Mouse (Mus musculus): Measurements from ENCODE around the gene Mrpl55. TPM values are rescaled to one million over a fixed set of nuclear protein-coding genes. Genes with fewer than 3 reads are reported as not detected.
"Not testable (repeated sequence)": the region's sequence is repeated elsewhere in the genome, so short reads cannot be mapped to it uniquely, and the experiment has no call there.

The Mrpl55 gene
- polyA plus RNA-seq, 1 experiment, result 36.0 TPM

DNA sequence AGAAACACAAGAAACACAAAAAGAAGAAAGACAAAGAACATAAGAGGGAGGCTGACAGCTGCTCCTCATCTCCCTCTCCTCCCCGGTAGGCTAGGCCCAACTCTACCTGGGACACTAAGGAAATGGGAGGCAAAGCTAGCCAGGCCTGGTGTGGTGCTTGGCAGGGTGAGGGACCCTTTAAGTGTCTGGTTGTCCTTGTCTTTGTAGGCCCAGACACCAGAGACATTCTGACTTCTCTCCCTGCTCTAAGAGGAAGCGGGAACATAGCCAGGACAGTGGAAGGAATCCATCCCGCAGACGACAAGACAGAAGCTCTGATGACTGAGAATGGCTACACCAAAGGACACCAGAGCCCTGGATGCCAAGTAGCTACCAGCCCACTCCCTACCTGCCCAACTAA lies 7.7 kb downstream of the Mrpl55 start:
- no peak overlapping the region for H3ac ChIP-seq (ENCODE audit: control insufficient read depth, insufficient read length)
- H3K79me2 ChIP-seq (ENCODE audit: control insufficient read depth, insufficient read depth), result peaks cover 33% of the 10 kb centered on the region
- no peaks in the 10 kb centered on the region for H3K27me3 ChIP-seq (ENCODE audit: control insufficient read depth, insufficient read depth, insufficient read length)
- H3K4me3 ChIP-seq, result no peak overlapping the region
- H3K4me2 ChIP-seq (ENCODE audit: low read depth), result no peak overlapping the region
- TF ChIP-seq TCF3 (IDR thresholded peaks at IDR 0.05; ENCODE audit: insufficient read length, low read depth), result no peak
- TF ChIP-seq POLR2AphosphoS2 (IDR thresholded peaks at IDR 0.05; ENCODE audit: insufficient read length, low read depth), result peak; percentile 62
- H3K36me3 ChIP-seq (ENCODE audit: control insufficient read depth, insufficient read depth), result peaks cover 30% of the 10 kb centered on the region

DNA sequence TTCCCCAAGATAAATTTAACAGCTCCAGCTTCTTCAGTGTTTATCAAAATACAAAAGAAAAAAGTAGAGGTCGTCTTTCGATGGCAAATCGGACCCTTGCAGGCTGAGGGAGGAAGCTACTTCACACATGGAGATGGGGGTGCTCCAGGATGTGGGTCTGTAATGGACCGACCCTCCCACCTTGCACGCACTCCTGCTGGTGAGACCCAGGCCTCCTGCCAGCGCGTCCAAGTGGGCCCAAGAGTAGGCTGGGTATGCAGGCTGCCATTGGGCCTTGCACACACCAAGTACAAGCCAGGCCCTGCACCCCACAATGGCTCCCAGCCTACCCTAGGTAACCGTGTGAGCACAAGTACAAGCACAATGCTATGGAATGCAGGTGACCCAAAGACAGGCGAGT lies 9.3 kb downstream of the Mrpl55 start:
- not testable (repeated sequence) for H3ac ChIP-seq (ENCODE audit: control insufficient read depth, insufficient read length); H3K4me3 ChIP-seq; H3K27me3 ChIP-seq (ENCODE audit: control insufficient read depth, insufficient read depth, insufficient read length); H3K4me2 ChIP-seq (ENCODE audit: low read depth)
- peaks cover 48% of the 10 kb centered on the region for H3K79me2 ChIP-seq (ENCODE audit: control insufficient read depth, insufficient read depth)
- H3K36me3 ChIP-seq (ENCODE audit: control insufficient read depth, insufficient read depth), result peaks cover 26% of the 10 kb centered on the region

DNA sequence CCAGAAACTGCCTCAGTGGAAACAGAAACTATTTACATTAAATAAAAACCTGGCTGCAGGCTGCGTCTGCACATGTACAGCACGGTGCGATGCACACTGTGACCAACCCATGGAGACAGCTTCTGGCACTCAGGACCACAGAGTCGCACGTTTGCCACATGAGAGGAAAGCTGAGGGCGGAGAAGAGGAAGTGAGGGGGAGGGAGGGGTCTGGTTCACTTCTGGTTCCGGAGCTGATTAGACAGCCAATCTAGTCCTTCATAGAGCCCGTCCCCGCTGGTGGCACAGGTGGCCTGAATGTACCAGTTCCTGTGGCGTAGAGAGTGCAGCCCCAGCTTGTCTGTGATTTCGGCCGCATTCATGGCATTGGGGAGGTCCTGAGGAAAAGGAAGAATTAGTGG lies 10.0 kb downstream of the Mrpl55 start:
- H3K4me2 ChIP-seq (ENCODE audit: low read depth); H3K27me3 ChIP-seq (ENCODE audit: control insufficient read depth, insufficient read depth, insufficient read length); H3K4me3 ChIP-seq; H3ac ChIP-seq (ENCODE audit: control insufficient read depth, insufficient read length): not testable (repeated sequence)
- Histone ChIP-seq H3K79me2 (ENCODE audit: control insufficient read depth, insufficient read depth) (peaks cover 56% of the 10 kb centered on the region), H3K36me3 (ENCODE audit: control insufficient read depth, insufficient read depth) (peaks cover 25% of the 10 kb centered on the region)

DNA sequence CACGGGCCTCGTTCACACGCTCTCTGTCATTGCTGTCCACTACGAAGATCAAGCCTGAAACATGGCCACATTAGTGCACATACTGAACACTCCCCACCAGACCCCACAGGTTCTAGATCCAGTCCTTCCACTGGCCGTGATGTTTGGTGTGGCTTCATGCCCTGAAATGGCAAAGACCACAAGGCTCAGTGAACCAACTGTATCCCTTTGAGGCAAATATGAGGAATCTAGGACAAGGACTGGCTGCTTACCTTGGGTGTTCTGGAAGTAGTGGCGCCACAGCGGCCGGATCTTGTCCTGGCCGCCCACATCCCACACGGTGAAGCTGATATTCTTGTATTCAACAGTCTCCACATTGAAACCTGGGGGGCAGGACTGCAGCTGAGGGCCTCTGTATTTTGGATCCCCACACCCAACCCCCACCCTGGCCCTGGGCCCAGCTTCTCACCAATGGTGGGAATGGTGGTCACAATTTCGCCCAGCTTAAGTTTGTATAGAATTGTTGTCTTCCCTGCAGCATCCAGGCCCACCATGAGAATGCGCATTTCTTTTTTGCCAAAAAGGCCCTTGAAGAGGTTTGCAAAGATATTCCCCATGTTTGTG lies 10.7 kb downstream of the Mrpl55 start:
- Histone ChIP-seq H3K79me2 (ENCODE audit: control insufficient read depth, insufficient read depth) (peaks cover 63% of the 10 kb centered on the region), H3K27me3 (ENCODE audit: control insufficient read depth, insufficient read depth, insufficient read length) (no peaks in the 10 kb centered on the region), H3K36me3 (ENCODE audit: control insufficient read depth, insufficient read depth) (peaks cover 25% of the 10 kb centered on the region), H3K4me2 (ENCODE audit: low read depth) (no peak overlapping the region), H3ac (ENCODE audit: control insufficient read depth, insufficient read length) (no peak overlapping the region), H3K4me3 (no peak overlapping the region)
- TF ChIP-seq SRF (IDR thresholded peaks at IDR 0.05; ENCODE audit: control insufficient read depth, insufficient read length, low read depth) (no peak), POLR2A (IDR thresholded peaks at IDR 0.05; ENCODE audit: insufficient read length, low read depth) (no peak), E2F4 (IDR thresholded peaks at IDR 0.05; ENCODE audit: insufficient read depth) (no peak), MAX (IDR thresholded peaks at IDR 0.05; ENCODE audit: low read depth) (no peak), TCF12 (IDR thresholded peaks at IDR 0.05; ENCODE audit: insufficient read depth, poor library complexity, severe bottlenecking) (no peak), MYOD1 (IDR thresholded peaks at IDR 0.05; ENCODE audit: control insufficient read depth in 1 of 3, insufficient read length in 2 of 3, low read depth in 2 of 3) (no peak), MYOG (IDR thresholded peaks at IDR 0.05; ENCODE audit: control insufficient read depth in 1 of 3, insufficient read depth in 1 of 3, insufficient read length in 2 of 3, low read depth in 2 of 3) (no peak), USF1 (IDR thresholded peaks at IDR 0.05; ENCODE audit: low read depth) (no peak), POLR2AphosphoS2 (IDR thresholded peaks at IDR 0.05; ENCODE audit: insufficient read length, low read depth) (no peak), TCF3 (IDR thresholded peaks at IDR 0.05; ENCODE audit: insufficient read length, low read depth) (no peak), REST (IDR thresholded peaks at IDR 0.05; ENCODE audit: insufficient read depth, insufficient read length) (no peak), CEBPB (IDR thresholded peaks at IDR 0.05; ENCODE audit: insufficient read depth, poor library complexity, severe bottlenecking) (no peak)

DNA sequence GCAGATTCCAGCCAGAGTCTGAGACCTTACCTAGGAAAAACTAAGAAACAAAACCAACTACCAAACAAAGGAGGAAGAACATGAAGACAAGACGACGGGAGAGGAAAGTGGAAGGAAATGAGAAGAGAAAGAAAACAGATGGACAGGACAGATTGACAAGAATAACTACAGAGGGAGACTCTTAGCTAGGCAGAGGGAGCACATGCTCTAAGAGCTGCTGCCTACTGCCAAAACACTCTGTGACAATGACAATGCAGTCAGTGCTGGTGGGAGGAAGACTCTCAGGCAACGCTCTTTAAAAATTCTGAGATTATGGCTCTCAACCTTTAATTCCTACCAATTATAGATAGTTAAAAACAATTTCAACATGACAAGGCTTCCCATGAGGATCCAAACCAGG lies 14.7 kb downstream of the Mrpl55 start:
- no peak overlapping the region for H3K4me3 ChIP-seq
- H3K79me2 ChIP-seq (ENCODE audit: control insufficient read depth, insufficient read depth), result peaks cover 95% of the 10 kb centered on the region
- H3K27me3 ChIP-seq (ENCODE audit: control insufficient read depth, insufficient read depth, insufficient read length), result no peaks in the 10 kb centered on the region
- H3ac ChIP-seq (ENCODE audit: control insufficient read depth, insufficient read length), result no peak overlapping the region
- peaks cover 10% of the 10 kb centered on the region for H3K36me3 ChIP-seq (ENCODE audit: control insufficient read depth, insufficient read depth)
- H3K4me2 ChIP-seq (ENCODE audit: low read depth), result no peak overlapping the region
- TF ChIP-seq REST (IDR thresholded peaks at IDR 0.05; ENCODE audit: insufficient read depth, insufficient read length) (no peak), CEBPB (IDR thresholded peaks at IDR 0.05; ENCODE audit: insufficient read depth, poor library complexity, severe bottlenecking) (no peak), MYOG (IDR thresholded peaks at IDR 0.05; ENCODE audit: control insufficient read depth in 1 of 3, insufficient read depth in 1 of 3, insufficient read length in 2 of 3, low read depth in 2 of 3) (no peak)

DNA sequence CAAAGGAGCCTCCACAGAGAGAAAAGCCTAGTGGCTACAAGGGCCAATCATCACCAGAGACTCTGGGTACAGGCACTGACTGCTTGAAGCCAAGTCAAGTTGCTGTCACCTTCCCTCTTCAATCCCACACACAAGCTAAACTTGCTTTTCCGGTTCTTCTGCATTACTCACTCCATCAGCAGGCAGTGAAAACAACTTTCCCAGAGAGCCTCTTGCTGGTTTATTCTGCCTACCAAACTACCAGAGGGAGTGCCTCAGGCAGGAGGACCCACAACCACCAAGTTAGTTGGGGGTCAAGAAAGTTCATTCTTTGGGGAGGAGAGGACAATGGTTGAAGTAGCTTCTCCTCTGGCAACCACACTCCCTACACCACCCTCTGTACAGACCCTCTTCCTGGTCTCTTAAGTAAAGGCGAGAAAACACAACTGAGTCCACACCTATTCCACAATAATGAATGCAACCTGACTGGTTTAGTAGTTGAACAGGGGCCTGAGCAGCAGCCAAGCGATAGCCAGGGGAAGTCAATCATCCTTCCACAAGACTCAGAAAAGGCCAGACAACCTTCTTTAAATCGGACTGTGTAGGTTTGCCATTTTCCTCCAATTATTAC lies 16.2 kb downstream of the Mrpl55 start:
- Histone ChIP-seq H3K79me2 (ENCODE audit: control insufficient read depth, insufficient read depth) (peaks cover 100% of the 10 kb centered on the region), H3K4me2 (ENCODE audit: low read depth) (no peak overlapping the region), H3K27me3 (ENCODE audit: control insufficient read depth, insufficient read depth, insufficient read length) (no peaks in the 10 kb centered on the region), H3ac (ENCODE audit: control insufficient read depth, insufficient read length) (no peak overlapping the region), H3K4me3 (no peak overlapping the region), H3K36me3 (ENCODE audit: control insufficient read depth, insufficient read depth) (peaks cover 4% of the 10 kb centered on the region)
- TF ChIP-seq MYOD1 (IDR thresholded peaks at IDR 0.05; ENCODE audit: control insufficient read depth in 1 of 3, insufficient read length in 2 of 3, low read depth in 2 of 3), result no peak
- no peak for TF ChIP-seq CEBPB (IDR thresholded peaks at IDR 0.05; ENCODE audit: insufficient read depth, poor library complexity, severe bottlenecking)
- TF ChIP-seq MYOG (IDR thresholded peaks at IDR 0.05; ENCODE audit: control insufficient read depth in 1 of 3, insufficient read depth in 1 of 3, insufficient read length in 2 of 3, low read depth in 2 of 3), result no peak

Data from myocyte (in vitro differentiated cells).